Mouse (Mus musculus) heart, postnatal 0 days (tissue): ENCODE data around the gene Trpm5. TPM values are rescaled to one million over a fixed set of nuclear protein-coding genes. Genes with fewer than 3 reads are reported as not detected.
A peak's percentile ranks its signal among the peaks of the same experiment; 100 is the strongest.

Experiments
- ATAC-seq: fragments of 200-750 bp; cut with Nextera tagmentation; 2 replicates; pipeline ENCODE4 v1.8.0; 2017; ENCODE audit warnings: low read depth, moderate number of reproducible peaks, moderate library complexity; ENCODE audit not compliant: insufficient read depth
- DNase-seq: peaks from one replicate; pipeline ENCODE4 v3.0.0-alpha.2; 2016; ENCODE audit warnings: low spot score
- H3K27ac ChIP-seq: fragments of 300-500 bp; sonication (generic); 2 replicates; pipeline ENCODE4 v1.5.1; 2014; ENCODE audit warnings: low read depth, mild to moderate bottlenecking
- H3K27me3 ChIP-seq: fragments of 300-500 bp; sonication (generic); 2 replicates; pipeline ENCODE4 v1.6.1; 2014; ENCODE audit warnings: low read length, mixed read lengths; ENCODE audit not compliant: control insufficient read depth, insufficient read depth
- H3K36me3 ChIP-seq: fragments of 300-500 bp; sonication (generic); replicated peaks from 2 replicates; pipeline ENCODE4 v1.6.1; 2014; ENCODE audit warnings: low read length, mixed read lengths; ENCODE audit not compliant: control insufficient read depth, insufficient read depth
- H3K4me1 ChIP-seq: fragments of 300-500 bp; sonication (generic); 2 replicates; pipeline ENCODE4 v1.6.1; 2014; ENCODE audit warnings: antibody characterized with exemption; ENCODE audit not compliant: control insufficient read depth, insufficient read depth
- H3K4me2 ChIP-seq: fragments of 300-500 bp; sonication (generic); 2 replicates; pipeline ENCODE4 v1.6.1; 2014; ENCODE audit warnings: low read depth, mild to moderate bottlenecking, low read length, moderate library complexity
- H3K4me3 ChIP-seq: fragments of 300-500 bp; sonication (generic); 2 replicates; pipeline ENCODE4 v1.5.1; 2014; ENCODE audit warnings: low read depth, low read length
- H3K9ac ChIP-seq: fragments of 300-500 bp; sonication (generic); replicated peaks from 2 replicates; pipeline ENCODE4 v1.6.1; 2014; ENCODE audit warnings: low read depth, low read length, mixed read lengths
- H3K9me3 ChIP-seq: fragments of 300-500 bp; sonication (generic); replicated peaks from 2 replicates; pipeline ENCODE4 v1.6.1; 2016; ENCODE audit warnings: low read length; ENCODE audit not compliant: control insufficient read depth
- CTCF ChIP-seq: IDR thresholded peaks from 2 replicates; pipeline ENCODE4 v1.5.1; 2016; ENCODE audit warnings: antibody characterized with exemption, control low read depth, low read depth
- EP300 ChIP-seq: IDR thresholded peaks from 2 replicates; pipeline ENCODE4 v1.6.1; 2016; ENCODE audit warnings: antibody characterized with exemption, low read depth
- WGBS: fragments of 180-500 bp; shearing (Covaris S2); extraction: QIAGEN DNeasy Blood & Tissue Kit; methylation state at CpG from one replicate; pipeline ENCODE4 v1.1.7; 2014; 5-methylcytosine and 5-hydroxymethylcytosine counted together
- polyA plus RNA-seq: library from polyadenylated mRNA; unstranded; fragments of >200 nt; fragmentation: Nextera tagmentation; extraction: Ambion mirVana; gene quantifications from 2 replicates; pipeline ENCODE4 v1.2.1, GENCODE M21; 2015
- total RNA-seq: library from RNA; depleted of rRNA; stranded (reverse); fragments of >200 nt; gene quantifications from 2 replicates; pipeline ENCODE4 v1.2.3, GENCODE M21; 2014; ENCODE audit warnings: low replicate concordance

Trpm5 gene
- total and polyA plus RNA-seq, 2 experiments from 2014 or later: 0.61 to 1.6 TPM

GRCm38 (mm10) chr7:143027196-143027595, 67.2 kb downstream of the Trpm5 start:
- Histone ChIP-seq H3K9me3 (no peaks in the 10 kb centered on the region), H3K36me3 (no peaks in the 10 kb centered on the region), H3K4me3 (no peak overlapping the region), H3K9ac (no peak overlapping the region), H3K27me3 (no peaks in the 10 kb centered on the region), H3K27ac (peak overlapping the region; percentile 33), H3K4me2 (no peak overlapping the region), H3K4me1 (peaks cover 17% of the 10 kb centered on the region)
- ATAC-seq (peak; percentile 57; the same call in 1 of the 2 replicates), DNase-seq (no peak)
- 79% methylated on average over 4 of the region's 4 CpGs for WGBS
- TF ChIP-seq EP300 (no peak), CTCF (no peak)

- H3K4me3 ChIP-seq: no peak overlapping the region
- 88% methylated on average over 3 of the region's 3 CpGs for WGBS
- H3K4me1 ChIP-seq: peaks cover 12% of the 10 kb centered on the region; the same call in 1 of the 2 replicates
- H3K9me3 ChIP-seq: no peaks in the 10 kb centered on the region
- H3K9ac ChIP-seq: no peak overlapping the region
- ATAC-seq (no peak), DNase-seq (no peak)
- no peak for TF ChIP-seq CTCF
- TF ChIP-seq EP300: no peak
- no peaks in the 10 kb centered on the region for H3K36me3 ChIP-seq
- H3K4me2 ChIP-seq: no peak overlapping the region
- no peak overlapping the region for H3K27ac ChIP-seq
- H3K27me3 ChIP-seq: no peaks in the 10 kb centered on the region
Observed at GRCm38 (mm10) chr7:143025496-143025895, 68.9 kb downstream of the Trpm5 start.

- ATAC-seq (no peak), DNase-seq (no peak)
- Histone ChIP-seq H3K9ac (no peak overlapping the region), H3K4me2 (no peak overlapping the region), H3K36me3 (no peaks in the 10 kb centered on the region), H3K27me3 (no peaks in the 10 kb centered on the region), H3K4me3 (no peak overlapping the region), H3K27ac (no peak overlapping the region), H3K9me3 (no peaks in the 10 kb centered on the region), H3K4me1 (peaks cover 12% of the 10 kb centered on the region; the same call in 1 of the 2 replicates)
- WGBS: 84% methylated on average over 1 of the region's 1 CpGs
- TF ChIP-seq CTCF (no peak), EP300 (no peak)
Observed at GRCm38 (mm10) chr7:143024293-143024692, 70.1 kb downstream of the Trpm5 start.

GRCm38 (mm10) chr7:143023499-143023898, 70.9 kb downstream of the Trpm5 start:
- Histone ChIP-seq H3K4me1 (peaks cover 14% of the 10 kb centered on the region; the same call in 1 of the 2 replicates), H3K9ac (no peak overlapping the region), H3K4me3 (no peak overlapping the region), H3K9me3 (no peaks in the 10 kb centered on the region), H3K36me3 (no peaks in the 10 kb centered on the region), H3K27ac (no peak overlapping the region), H3K4me2 (no peak overlapping the region), H3K27me3 (no peaks in the 10 kb centered on the region)
- no peak for DNase-seq
- ATAC-seq: no peak
- WGBS: 80% methylated on average over 2 of the region's 2 CpGs
- TF ChIP-seq CTCF: no peak
- no peak for TF ChIP-seq EP300

- ATAC-seq (no peak), DNase-seq (no peak)
- Histone ChIP-seq H3K4me1 (peaks cover 17% of the 10 kb centered on the region), H3K27me3 (no peaks in the 10 kb centered on the region), H3K4me2 (no peak overlapping the region), H3K27ac (no peak overlapping the region), H3K4me3 (no peak overlapping the region), H3K9ac (no peak overlapping the region), H3K36me3 (no peaks in the 10 kb centered on the region), H3K9me3 (no peaks in the 10 kb centered on the region)
- 50% methylated on average over 5 of the region's 5 CpGs for WGBS
- TF ChIP-seq CTCF (no peak), EP300 (no peak)
Observed at GRCm38 (mm10) chr7:143021356-143022164, 72.9 kb downstream of the Trpm5 start.

- WGBS: 62% methylated on average over 3 of the region's 3 CpGs
- peaks cover 24% of the 10 kb centered on the region for H3K4me1 ChIP-seq
- no peak for ATAC-seq
- no peaks in the 10 kb centered on the region for H3K27me3 ChIP-seq
- H3K36me3 ChIP-seq: no peaks in the 10 kb centered on the region
- H3K9ac ChIP-seq: no peak overlapping the region
- peak overlapping the region; percentile 21; the same call in 1 of the 2 replicates for H3K27ac ChIP-seq
- DNase-seq: no peak
- TF ChIP-seq CTCF: no peak
- TF ChIP-seq EP300: no peak
- H3K9me3 ChIP-seq: no peaks in the 10 kb centered on the region
- no peak overlapping the region for H3K4me3 ChIP-seq
- no peak overlapping the region for H3K4me2 ChIP-seq
Observed at GRCm38 (mm10) chr7:143020764-143021163, 73.7 kb downstream of the Trpm5 start.
